Mouse (Mus musculus) midbrain, embryonic 11.5 days (tissue): ENCODE results near the gene St8sia6. TPM values are rescaled to one million over a fixed set of nuclear protein-coding genes. Genes with fewer than 3 reads are reported as not detected.
"Not testable (repeated sequence)": the region's sequence is repeated elsewhere in the genome, so short reads cannot be mapped to it uniquely, and the experiment has no call there.

Experiments
- ATAC-seq: fragments of 200-750 bp; cut with Nextera tagmentation; 2 replicates; pipeline ENCODE4 v1.8.0; 2017; ENCODE audit warnings: moderate TSS enrichment, moderate library complexity; ENCODE audit not compliant: low FRiP score
- DNase-seq: peaks from one replicate; pipeline ENCODE4 v3.0.0; 2015; ENCODE audit warnings: low spot score; ENCODE audit errors: missing footprints
- H3K27ac ChIP-seq: fragments of 300-500 bp; sonication (generic); 2 replicates; pipeline ENCODE4 v1.5.1; 2014; ENCODE audit warnings: low read depth, low read length
- H3K27me3 ChIP-seq: fragments of 300-500 bp; sonication (generic); 2 replicates; pipeline ENCODE4 v1.6.1; 2014; ENCODE audit warnings: mild to moderate bottlenecking, low read length, moderate library complexity, mixed read lengths; ENCODE audit not compliant: control insufficient read depth, insufficient read depth
- H3K36me3 ChIP-seq: fragments of 300-500 bp; sonication (generic); 2 replicates; pipeline ENCODE4 v1.6.1; 2014; ENCODE audit warnings: mild to moderate bottlenecking, low read length, moderate library complexity, mixed read lengths; ENCODE audit not compliant: control insufficient read depth, insufficient read depth
- H3K4me1 ChIP-seq: fragments of 300-500 bp; sonication (generic); 2 replicates; pipeline ENCODE4 v1.6.1; 2014; ENCODE audit warnings: low read length; ENCODE audit not compliant: control insufficient read depth, insufficient read depth
- H3K4me2 ChIP-seq: fragments of 300-500 bp; sonication (generic); 2 replicates; pipeline ENCODE4 v1.6.1; 2014; ENCODE audit warnings: mild to moderate bottlenecking, moderate library complexity
- H3K4me3 ChIP-seq: fragments of 300-500 bp; sonication (generic); 2 replicates; pipeline ENCODE4 v1.5.1; 2014; ENCODE audit warnings: low read depth, low read length
- H3K9ac ChIP-seq: fragments of 300-500 bp; sonication (generic); 2 replicates; pipeline ENCODE4 v1.6.1; 2014; ENCODE audit warnings: low read length
- H3K9me3 ChIP-seq: fragments of 300-500 bp; sonication (generic); 2 replicates; pipeline ENCODE4 v1.6.1; 2016; ENCODE audit warnings: low read length; ENCODE audit not compliant: control insufficient read depth
- WGBS: fragments of 180-500 bp; shearing (Covaris S2); extraction: QIAGEN DNeasy Blood & Tissue Kit; methylation state at CpG from one replicate; pipeline ENCODE4 v1.1.7; 2014; 5-methylcytosine and 5-hydroxymethylcytosine counted together
- polyA plus RNA-seq: library from polyadenylated mRNA; unstranded; fragments of >200 nt; fragmentation: Nextera tagmentation; extraction: Ambion mirVana; gene quantifications from 2 replicates; pipeline ENCODE4 v1.2.1, GENCODE M21; 2014

Gene St8sia6
- polyA plus RNA-seq, 1 experiment from 2014 or later: 0.20 TPM

- not testable (repeated sequence) for ATAC-seq, H3K4me1 ChIP-seq, H3K27ac ChIP-seq, H3K9ac ChIP-seq, H3K4me3 ChIP-seq, H3K36me3 ChIP-seq, H3K4me2 ChIP-seq, DNase-seq, H3K27me3 ChIP-seq, H3K9me3 ChIP-seq
- WGBS: 85% methylated on average over 5 of the region's 5 CpGs
Observed at GRCm38 (mm10) chr2:13603636-13604035, 190.2 kb downstream of the St8sia6 start.

- no peak for ATAC-seq
- Histone ChIP-seq H3K4me1 (no peaks in the 10 kb centered on the region), H3K36me3 (no peaks in the 10 kb centered on the region), H3K9me3 (no peaks in the 10 kb centered on the region), H3K9ac (no peak overlapping the region), H3K27ac (no peak overlapping the region), H3K27me3 (no peaks in the 10 kb centered on the region), H3K4me2 (no peak overlapping the region), H3K4me3 (no peak overlapping the region)
- DNase-seq: no peak
Observed at GRCm38 (mm10) chr2:13603093-13603492, 190.8 kb downstream of the St8sia6 start.

Other genes starting within 250 kb of the St8sia6 start
- 9.6 and 12.7 TPM in 2 replicates for gene Trdmt1, start 249.4 kb downstream of the St8sia6 start, polyA plus RNA-seq
- 1,500 and 1,513 TPM in 2 replicates for gene Vim, start 220.1 kb downstream of the St8sia6 start, polyA plus RNA-seq